Mouse (Mus musculus): ENCODE results near the gene Iqsec2.

Gene Iqsec2

DNA sequence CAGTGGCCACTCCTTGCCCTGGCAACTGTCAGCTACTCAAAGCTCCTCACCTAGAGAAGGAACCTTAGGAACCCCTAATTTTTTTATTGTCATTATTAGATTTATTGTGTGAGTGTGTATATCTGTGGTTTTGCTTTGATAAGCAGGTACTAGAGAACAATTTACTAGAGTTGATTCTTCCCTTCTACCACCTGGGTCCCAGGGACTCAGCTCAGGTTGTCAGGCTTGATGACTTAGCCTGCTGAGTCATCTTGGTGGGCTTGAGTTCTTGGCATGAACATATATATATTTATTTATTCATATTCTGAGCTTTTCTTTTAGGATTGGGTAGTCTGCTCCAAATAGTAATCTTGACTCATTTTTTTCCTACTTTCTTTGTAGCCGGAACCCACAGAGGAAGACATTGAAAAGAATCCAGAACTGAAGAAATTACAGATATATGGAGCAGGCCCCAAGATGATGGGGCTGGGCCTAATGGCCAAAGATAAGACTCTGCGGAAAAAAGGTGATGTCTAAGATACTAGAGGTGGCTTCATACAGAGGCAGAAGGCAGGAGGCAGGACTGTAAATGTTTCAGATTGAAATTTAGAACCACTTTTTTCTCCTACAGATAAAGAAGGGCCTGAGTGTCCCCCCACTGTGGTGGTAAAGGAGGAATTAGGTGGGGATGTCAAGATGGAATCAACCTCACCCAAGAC is 100.6 kb downstream of the Iqsec2 start:
- no peak for DNase-seq (ENCODE audit: low spot score in 2 of 2)

DNA sequence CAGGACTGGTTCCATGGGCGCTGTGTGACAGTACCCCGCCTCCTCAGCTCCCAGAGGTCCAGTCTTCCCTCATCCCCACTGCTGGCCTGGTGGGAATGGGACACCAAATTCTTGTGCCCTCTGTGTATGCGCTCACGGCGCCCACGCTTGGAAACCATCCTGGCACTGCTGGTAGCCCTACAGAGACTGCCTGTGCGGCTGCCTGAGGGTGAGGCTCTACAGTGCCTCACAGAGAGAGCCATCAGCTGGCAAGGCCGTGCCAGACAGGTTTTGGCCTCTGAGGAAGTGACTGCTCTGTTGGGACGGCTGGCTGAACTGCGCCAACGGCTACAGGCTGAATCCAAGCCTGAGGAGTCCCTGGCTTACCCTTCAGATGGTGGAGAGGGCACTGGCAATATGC is 127.1 kb downstream of the Iqsec2 start:
- no peak for DNase-seq (ENCODE audit: low spot score in 2 of 2)
